Mouse (Mus musculus): ENCODE results near the gene Rabl6. TPM values are rescaled to one million over a fixed set of nuclear protein-coding genes. Genes with fewer than 3 reads are reported as not detected.

Gene Rabl6
- polyA plus RNA-seq, 1 experiment from 2014 or later: 53.3 TPM

DNA sequence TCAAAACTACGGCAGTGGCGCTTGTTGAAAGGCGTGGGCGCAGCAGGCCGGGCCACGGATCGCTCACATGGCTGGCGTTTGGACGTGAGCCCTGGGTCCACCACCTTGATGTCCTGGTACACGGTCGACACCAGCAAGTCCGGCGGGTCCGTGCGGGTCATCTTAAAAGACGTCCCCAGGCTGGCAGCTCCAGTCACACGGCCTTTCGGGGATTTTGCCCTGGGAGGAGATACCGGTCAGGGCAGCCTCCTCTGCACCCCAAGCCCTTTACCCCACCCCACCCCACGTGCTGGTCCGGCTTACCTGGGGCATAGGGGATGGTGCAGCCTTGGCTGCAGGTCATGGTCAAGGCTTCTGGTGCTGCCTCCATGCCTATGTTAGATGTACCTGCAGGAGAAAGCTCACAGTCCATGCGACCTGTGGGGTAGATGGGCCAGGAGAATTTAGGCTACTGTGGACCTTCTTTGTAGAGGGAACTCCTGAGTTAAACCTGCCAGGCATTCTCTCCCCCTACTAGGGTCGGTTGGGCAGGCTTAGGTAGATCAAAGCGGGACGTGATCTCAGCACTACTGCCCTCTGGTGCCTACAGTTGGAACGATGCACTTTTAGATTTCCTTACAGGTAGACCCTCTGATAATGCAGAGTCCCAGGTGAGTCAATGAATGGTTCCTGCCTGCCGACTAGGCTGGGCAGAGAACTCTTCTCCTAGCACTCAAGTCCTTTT, 28.4 kb downstream of the Rabl6 start:
- Histone ChIP-seq H3K9ac (ENCODE audit: low read depth, low read length) (no peak overlapping the region), H3K27me3 (ENCODE audit: control insufficient read depth, insufficient read depth, low read length) (peaks cover 56% of the 10 kb centered on the region), H3K4me1 (replicated peaks; ENCODE audit: control insufficient read depth, insufficient read depth, low read length) (peaks cover 17% of the 10 kb centered on the region), H3K27ac (ENCODE audit: low read depth, low read length) (no peak overlapping the region), H3K9me3 (ENCODE audit: control insufficient read depth, low read length) (no peaks in the 10 kb centered on the region), H3K4me2 (replicated peaks; ENCODE audit: low read depth, low read length) (peak overlapping the region; percentile 21; the same call in 1 of the 2 replicates), H3K4me3 (ENCODE audit: low read depth, low read length) (peak overlapping the region; percentile 8; the same call in 1 of the 2 replicates), H3K36me3 (ENCODE audit: control insufficient read depth, insufficient read depth, low read length) (no peaks in the 10 kb centered on the region)
- 10% methylated on average over 23 of the region's 27 CpGs for WGBS
- DNase-seq (ENCODE audit: low spot score) (peak; percentile 57), ATAC-seq (ENCODE audit: low FRiP score) (no peak)

DNA sequence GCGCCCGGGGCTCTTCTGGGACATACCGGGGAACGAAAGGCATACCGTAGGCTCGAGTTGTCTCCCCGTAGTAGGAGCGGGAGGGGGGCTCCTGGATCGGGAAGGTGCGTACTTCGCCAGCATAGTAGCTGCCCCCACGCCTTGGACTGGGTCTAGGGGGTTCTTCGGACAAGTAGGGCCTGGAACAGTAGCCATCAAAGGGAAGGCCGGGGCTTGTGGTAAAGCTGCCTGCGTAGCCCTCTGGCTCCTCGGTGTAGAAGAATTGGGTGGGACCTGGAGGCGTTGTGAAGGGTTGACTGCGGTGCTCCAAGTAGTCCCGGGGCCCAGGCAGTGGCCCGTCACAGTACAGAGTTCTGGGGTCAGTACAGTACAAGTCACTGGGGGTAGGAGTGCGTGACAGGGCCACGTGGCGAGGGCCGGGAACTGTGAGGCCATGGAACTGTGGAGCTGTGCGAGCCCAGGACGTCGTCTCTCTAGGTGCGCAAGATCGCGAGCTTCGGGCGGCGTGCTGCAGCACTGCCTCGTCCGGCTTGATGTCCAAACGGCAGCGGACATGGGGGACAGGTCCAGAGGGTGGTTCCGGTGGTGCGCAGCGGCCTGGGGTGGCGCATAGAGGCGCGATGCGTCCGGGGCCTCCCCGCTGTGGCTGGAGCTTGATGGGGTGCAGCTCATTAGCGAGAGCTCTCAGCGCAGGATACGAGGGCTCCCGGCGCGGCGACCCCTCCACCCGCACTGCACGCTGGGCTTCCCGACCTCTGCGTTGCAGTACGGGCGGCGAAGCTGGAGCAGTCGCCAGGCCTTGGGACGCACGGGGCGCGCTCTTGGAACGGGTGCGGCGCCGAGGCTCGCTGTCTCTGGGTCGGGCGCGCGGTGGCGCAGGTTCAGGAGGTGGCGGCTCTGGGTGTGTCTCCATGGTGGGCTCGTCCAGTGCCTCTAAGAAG, 29.3 kb downstream of the Rabl6 start:
- DNase-seq (ENCODE audit: low spot score): peak; percentile 53
- Histone ChIP-seq H3K27ac (ENCODE audit: low read depth, low read length) (no peak overlapping the region), H3K4me1 (replicated peaks; ENCODE audit: control insufficient read depth, insufficient read depth, low read length) (peaks cover 17% of the 10 kb centered on the region), H3K9me3 (ENCODE audit: control insufficient read depth, low read length) (no peaks in the 10 kb centered on the region), H3K4me2 (replicated peaks; ENCODE audit: low read depth, low read length) (peak overlapping the region; percentile 21), H3K27me3 (ENCODE audit: control insufficient read depth, insufficient read depth, low read length) (peaks cover 56% of the 10 kb centered on the region), H3K4me3 (ENCODE audit: low read depth, low read length) (peak overlapping the region; percentile 30; the same call in 1 of the 2 replicates), H3K9ac (ENCODE audit: low read depth, low read length) (no peak overlapping the region), H3K36me3 (ENCODE audit: control insufficient read depth, insufficient read depth, low read length) (no peaks in the 10 kb centered on the region)
- WGBS: 6% methylated on average over 76 of the region's 77 CpGs
- ATAC-seq (ENCODE audit: low FRiP score): no peak

DNA sequence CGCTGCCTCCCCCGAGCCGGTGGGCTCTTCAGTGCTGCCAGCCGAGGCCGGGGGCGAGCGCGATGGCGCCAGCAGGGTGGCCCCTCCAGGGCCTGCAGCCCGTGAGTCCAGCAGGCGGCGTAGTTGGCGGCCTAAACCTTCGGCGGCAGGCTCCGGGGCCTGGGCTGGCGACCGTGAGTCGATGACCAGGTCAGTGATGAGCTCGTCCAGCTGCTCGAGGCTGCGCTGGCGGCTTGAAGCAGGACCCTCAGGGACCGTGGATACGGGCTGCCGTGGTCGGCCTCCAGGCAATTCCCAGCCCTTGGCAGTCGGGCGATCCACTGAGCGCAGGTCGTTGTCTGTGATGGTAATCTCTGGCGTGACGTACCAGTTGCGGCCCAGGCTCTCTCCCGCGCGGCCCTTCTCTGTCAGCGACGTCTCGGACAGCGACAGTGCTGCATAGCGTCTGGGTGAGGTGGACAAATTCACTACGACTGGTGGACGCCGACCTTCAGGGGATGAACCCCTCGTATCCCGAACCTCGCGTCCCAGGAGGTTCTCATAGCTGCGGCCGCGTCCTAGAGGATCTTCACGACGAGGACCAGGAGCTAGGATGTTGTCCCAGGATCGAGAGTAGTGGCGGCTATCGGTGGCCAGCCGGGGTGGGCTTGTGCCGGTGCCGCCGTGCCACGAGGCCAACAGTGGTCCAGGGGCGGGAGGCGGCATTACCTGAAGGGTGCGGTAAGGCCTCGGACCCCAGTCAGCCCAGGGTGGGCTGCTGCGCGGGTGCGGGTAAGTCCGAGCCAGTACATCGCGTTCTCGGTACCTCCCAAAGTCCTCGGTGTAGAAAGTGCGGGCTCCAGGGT, 30.1 kb downstream of the Rabl6 start:
- peak overlapping the region; percentile 30 for H3K4me3 ChIP-seq (ENCODE audit: low read depth, low read length)
- DNase-seq (ENCODE audit: low spot score) (peak; percentile 65), ATAC-seq (ENCODE audit: low FRiP score) (no peak)
- peaks cover 24% of the 10 kb centered on the region for H3K4me1 ChIP-seq (replicated peaks; ENCODE audit: control insufficient read depth, insufficient read depth, low read length)
- H3K9me3 ChIP-seq (ENCODE audit: control insufficient read depth, low read length): no peaks in the 10 kb centered on the region
- no peak overlapping the region for H3K27ac ChIP-seq (ENCODE audit: low read depth, low read length)
- no peaks in the 10 kb centered on the region for H3K36me3 ChIP-seq (ENCODE audit: control insufficient read depth, insufficient read depth, low read length)
- H3K4me2 ChIP-seq (replicated peaks; ENCODE audit: low read depth, low read length): peak overlapping the region; percentile 40
- WGBS: 7% methylated on average over 75 of the region's 75 CpGs
- H3K27me3 ChIP-seq (ENCODE audit: control insufficient read depth, insufficient read depth, low read length): peaks cover 56% of the 10 kb centered on the region
- peak overlapping the region; percentile 31; the same call in 1 of the 2 replicates for H3K9ac ChIP-seq (ENCODE audit: low read depth, low read length)

GRCm38 (mm10) chr2:25576965-25577891, 31.1 kb downstream of the Rabl6 start:
- no peaks in the 10 kb centered on the region for H3K9me3 ChIP-seq (ENCODE audit: control insufficient read depth, low read length)
- DNase-seq (ENCODE audit: low spot score) (peak; percentile 44), ATAC-seq (ENCODE audit: low FRiP score) (no peak)
- peak overlapping the region; percentile 40; the same call in 1 of the 2 replicates for H3K4me2 ChIP-seq (replicated peaks; ENCODE audit: low read depth, low read length)
- peak overlapping the region; percentile 30 for H3K4me3 ChIP-seq (ENCODE audit: low read depth, low read length)
- H3K4me1 ChIP-seq (replicated peaks; ENCODE audit: control insufficient read depth, insufficient read depth, low read length): peaks cover 24% of the 10 kb centered on the region
- no peaks in the 10 kb centered on the region for H3K36me3 ChIP-seq (ENCODE audit: control insufficient read depth, insufficient read depth, low read length)
- 13% methylated on average over 92 of the region's 92 CpGs for WGBS
- peaks cover 56% of the 10 kb centered on the region for H3K27me3 ChIP-seq (ENCODE audit: control insufficient read depth, insufficient read depth, low read length)
- peak overlapping the region; percentile 31; the same call in 1 of the 2 replicates for H3K9ac ChIP-seq (ENCODE audit: low read depth, low read length)
- no peak overlapping the region for H3K27ac ChIP-seq (ENCODE audit: low read depth, low read length)

- peaks cover 55% of the 10 kb centered on the region for H3K27me3 ChIP-seq (ENCODE audit: control insufficient read depth, insufficient read depth, low read length)
- no peaks in the 10 kb centered on the region for H3K9me3 ChIP-seq (ENCODE audit: control insufficient read depth, low read length)
- H3K9ac ChIP-seq (ENCODE audit: low read depth, low read length): peak overlapping the region; percentile 63; the same call in 1 of the 2 replicates
- ATAC-seq (ENCODE audit: low FRiP score) (no peak), DNase-seq (ENCODE audit: low spot score) (no peak)
- no peak overlapping the region for H3K27ac ChIP-seq (ENCODE audit: low read depth, low read length)
- peaks cover 22% of the 10 kb centered on the region for H3K4me1 ChIP-seq (replicated peaks; ENCODE audit: control insufficient read depth, insufficient read depth, low read length)
- H3K4me3 ChIP-seq (ENCODE audit: low read depth, low read length): no peak overlapping the region
- peak overlapping the region; percentile 92; the same call in 1 of the 2 replicates for H3K4me2 ChIP-seq (replicated peaks; ENCODE audit: low read depth, low read length)
- WGBS: 70% methylated on average over 16 of the region's 16 CpGs
- no peaks in the 10 kb centered on the region for H3K36me3 ChIP-seq (ENCODE audit: control insufficient read depth, insufficient read depth, low read length)
These were observed 32.1 kb downstream of the Rabl6 start for GRCm38 (mm10) chr2:25576028-25576850.

DNA sequence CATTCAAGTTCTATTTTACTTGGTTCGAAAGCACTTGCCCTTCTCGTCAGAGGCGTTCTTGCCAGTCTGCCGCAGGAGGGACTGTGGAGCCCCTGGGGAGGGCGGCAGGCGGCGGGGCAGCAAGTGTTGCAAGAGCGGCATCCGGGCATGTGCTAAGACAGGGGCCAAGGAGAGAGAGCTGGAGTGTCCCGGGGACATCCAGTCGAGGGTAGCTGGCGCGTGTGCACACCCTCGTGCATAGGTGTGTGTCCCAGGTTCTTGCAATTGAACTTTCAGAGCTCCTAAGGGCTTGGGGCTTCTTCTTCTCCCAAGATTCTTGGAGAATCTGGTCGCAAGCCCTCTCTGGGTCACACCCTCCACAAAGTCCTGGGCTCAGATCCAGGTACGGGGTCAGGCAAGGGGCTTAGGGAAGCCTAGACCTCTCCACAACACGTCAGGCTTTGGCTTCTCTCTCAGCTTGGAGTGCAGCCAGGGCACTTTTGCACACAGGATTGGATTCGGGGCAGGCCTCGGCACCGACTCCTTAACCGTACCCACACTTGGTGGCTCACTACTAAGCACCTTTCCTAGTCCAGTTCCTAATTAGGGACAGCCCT, 32.8 kb downstream of the Rabl6 start:
- ATAC-seq (ENCODE audit: low FRiP score): peak; percentile 5; the same call in 1 of the 2 replicates
- peaks cover 21% of the 10 kb centered on the region for H3K4me1 ChIP-seq (replicated peaks; ENCODE audit: control insufficient read depth, insufficient read depth, low read length)
- DNase-seq (ENCODE audit: low spot score): peak; percentile 48
- H3K4me2 ChIP-seq (replicated peaks; ENCODE audit: low read depth, low read length): peak overlapping the region; percentile 92
- H3K27ac ChIP-seq (ENCODE audit: low read depth, low read length): peak overlapping the region; percentile 67
- peak overlapping the region; percentile 60 for H3K4me3 ChIP-seq (ENCODE audit: low read depth, low read length)
- WGBS: 17% methylated on average over 21 of the region's 21 CpGs
- H3K36me3 ChIP-seq (ENCODE audit: control insufficient read depth, insufficient read depth, low read length): no peaks in the 10 kb centered on the region
- peaks cover 49% of the 10 kb centered on the region for H3K27me3 ChIP-seq (ENCODE audit: control insufficient read depth, insufficient read depth, low read length)
- H3K9ac ChIP-seq (ENCODE audit: low read depth, low read length): peak overlapping the region; percentile 63; the same call in 1 of the 2 replicates
- H3K9me3 ChIP-seq (ENCODE audit: control insufficient read depth, low read length): no peaks in the 10 kb centered on the region
